Mouse (Mus musculus): ENCODE data around the gene Dync1i1. TPM values are rescaled to one million over a fixed set of nuclear protein-coding genes. Genes with fewer than 3 reads are reported as not detected.

Dync1i1 gene
- total RNA-seq, 2 experiments from 2014 or later, result 127 to 147 TPM

DNA sequence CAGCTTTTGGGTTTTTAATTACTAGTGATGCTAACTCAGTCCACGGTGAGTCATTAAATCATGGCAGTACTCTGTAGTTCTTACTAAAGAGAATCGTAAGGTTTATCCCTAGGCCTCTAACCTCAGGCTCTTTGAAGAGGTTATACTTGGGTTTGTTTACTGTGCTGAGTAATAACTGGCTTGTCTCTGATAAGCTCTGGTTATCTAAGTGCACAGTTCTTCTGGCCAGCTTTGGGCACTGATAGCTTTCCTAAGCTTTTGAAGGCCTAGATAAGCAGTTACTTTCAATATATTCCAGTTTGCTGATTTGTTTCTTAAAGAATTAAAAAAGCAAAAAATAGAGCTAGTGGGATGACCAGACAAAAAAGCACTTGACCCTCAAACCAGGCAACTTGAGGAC, 37.5 kb downstream of the Dync1i1 start:
- DNase-seq (ENCODE audit: low spot score in 2 of 2), result no peak
- intact Hi-C loops (cut with DNase I), result no loop called here

GRCm38 (mm10) chr6:5768576-5768975, 43.1 kb downstream of the Dync1i1 start:
- no peak for DNase-seq (ENCODE audit: low spot score in 2 of 2)
- intact Hi-C loops (cut with DNase I), result loop anchor here (5.0 kb wide), 1 partner anchor 41 kb away; the partner anchor contains the start of gene Dync1i1

DNA sequence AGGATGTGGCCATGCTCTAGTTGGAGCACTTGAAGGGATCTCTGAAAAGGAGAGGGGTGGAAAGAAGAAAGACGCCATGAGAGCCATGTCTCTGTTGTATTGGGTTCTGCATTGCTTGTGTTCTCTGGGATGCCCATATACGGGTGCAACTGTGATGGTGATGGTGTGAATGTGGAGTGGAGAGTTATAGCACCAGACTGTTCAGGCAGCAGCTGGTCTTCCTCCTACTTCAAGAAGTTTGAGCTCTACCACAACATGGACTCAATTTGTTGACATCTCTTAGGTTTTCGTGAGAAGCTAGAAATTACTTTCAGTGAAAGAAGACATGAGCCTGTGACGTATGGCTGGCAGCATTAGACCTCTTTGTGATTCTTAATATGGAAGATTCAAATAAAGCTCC, 44.8 kb downstream of the Dync1i1 start:
- DNase-seq (ENCODE audit: low spot score in 2 of 2), result no peak
- intact Hi-C loops (cut with DNase I), result no loop called here

DNA sequence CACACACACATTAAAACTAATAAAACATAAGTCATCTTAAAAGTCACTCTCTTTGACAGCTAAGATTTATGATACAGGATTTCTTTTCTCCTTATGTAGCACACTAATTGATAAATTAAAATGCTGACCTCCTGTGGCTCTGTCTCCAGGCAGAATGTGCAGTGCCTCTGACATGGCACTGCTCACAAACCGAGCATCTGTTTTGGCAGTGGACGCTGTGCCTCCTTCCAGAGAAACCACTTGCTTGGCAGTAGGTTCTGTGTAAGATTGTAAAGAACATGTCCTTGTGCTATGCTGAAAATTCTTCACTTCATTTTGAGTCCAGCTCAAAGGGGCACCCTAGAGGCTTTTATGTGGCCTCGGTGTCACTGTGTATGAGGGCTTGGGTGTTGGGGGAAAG, 50.0 kb downstream of the Dync1i1 start:
- intact Hi-C loops (cut with DNase I), result no loop called here
- no peak for DNase-seq (ENCODE audit: low spot score in 2 of 2)

- intact Hi-C loops (cut with DNase I), result no loop called here
- no peak for DNase-seq (ENCODE audit: low spot score in 2 of 2)
These were observed 56.3 kb downstream of the Dync1i1 start for GRCm38 (mm10) chr6:5781752-5782151.

GRCm38 (mm10) chr6:5783830-5784229, 58.4 kb downstream of the Dync1i1 start:
- no peak for DNase-seq (ENCODE audit: low spot score in 2 of 2)
- intact Hi-C loops (cut with DNase I), result no loop called here

DNA sequence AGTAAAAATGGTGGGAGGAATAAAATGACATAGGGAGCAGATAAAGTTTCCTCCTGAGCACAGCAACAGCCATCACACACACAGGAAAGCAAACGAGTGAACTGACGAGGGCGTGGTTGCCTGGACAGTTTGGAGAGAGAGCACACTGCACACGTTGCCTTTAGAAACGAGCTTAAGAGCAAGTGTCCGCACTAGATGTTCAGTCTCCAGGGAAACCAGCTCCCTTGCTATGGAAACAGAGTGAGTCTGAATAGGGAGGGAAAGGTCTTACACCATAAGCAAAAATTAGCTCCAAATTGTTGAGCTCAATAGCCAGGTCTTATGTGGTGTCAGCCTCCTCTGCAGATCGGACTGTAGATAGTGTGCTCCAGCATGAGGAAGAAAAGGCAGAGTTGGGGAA, 65.2 kb downstream of the Dync1i1 start:
- intact Hi-C loops (cut with DNase I), result loop anchor here (5.0 kb wide), 1 partner anchor 63 kb away; the partner anchor contains the start of gene Dync1i1
- DNase-seq (ENCODE audit: low spot score in 2 of 2), result no peak

DNA sequence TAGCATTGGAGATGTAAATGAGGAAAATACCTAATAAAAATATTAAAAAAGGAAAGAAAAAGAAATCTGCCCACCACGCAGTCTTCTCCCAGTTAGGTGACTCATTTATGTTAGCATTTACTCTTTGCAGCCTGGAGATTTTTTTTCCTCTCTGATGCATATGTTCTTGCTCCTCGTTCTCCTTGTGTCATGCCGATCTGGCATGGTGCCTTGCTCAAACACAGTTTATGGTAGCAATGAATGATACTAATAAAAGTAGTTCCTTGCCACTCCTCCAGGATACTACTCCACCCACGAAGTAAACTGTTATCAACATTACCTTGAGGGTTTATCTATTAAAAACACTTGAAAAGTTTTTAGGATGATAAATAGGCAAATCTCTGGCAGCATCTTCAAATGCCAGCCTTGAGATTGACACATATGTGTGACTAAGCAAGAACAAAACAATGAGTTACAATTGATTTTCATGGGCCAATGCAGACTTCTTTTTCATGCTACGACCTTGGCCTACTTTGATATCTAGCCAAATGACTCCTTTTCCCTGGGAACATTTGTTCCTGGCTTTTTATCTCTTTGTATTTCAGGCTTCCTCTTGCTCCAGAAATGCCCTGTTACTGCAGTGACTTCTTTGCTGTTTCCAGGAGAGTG, 68.8 kb downstream of the Dync1i1 start:
- no peak for DNase-seq (ENCODE audit: low spot score in 2 of 2)
- intact Hi-C loops (cut with DNase I), result loop anchor here (5.0 kb wide), 1 partner anchor 67 kb away; the partner anchor contains the start of gene Dync1i1

- intact Hi-C loops (cut with DNase I), result no loop called here
- DNase-seq (ENCODE audit: low spot score in 2 of 2), result no peak
These were observed 69.9 kb downstream of the Dync1i1 start for GRCm38 (mm10) chr6:5795314-5795713.

- no peak for DNase-seq (ENCODE audit: low spot score in 2 of 2)
- intact Hi-C loops (cut with DNase I), result loop anchor here (1.0 kb wide), 1 partner anchor 157 kb away; no protein-coding TSS in a partner anchor
These were observed 76.8 kb downstream of the Dync1i1 start for GRCm38 (mm10) chr6:5802124-5802839.

DNA sequence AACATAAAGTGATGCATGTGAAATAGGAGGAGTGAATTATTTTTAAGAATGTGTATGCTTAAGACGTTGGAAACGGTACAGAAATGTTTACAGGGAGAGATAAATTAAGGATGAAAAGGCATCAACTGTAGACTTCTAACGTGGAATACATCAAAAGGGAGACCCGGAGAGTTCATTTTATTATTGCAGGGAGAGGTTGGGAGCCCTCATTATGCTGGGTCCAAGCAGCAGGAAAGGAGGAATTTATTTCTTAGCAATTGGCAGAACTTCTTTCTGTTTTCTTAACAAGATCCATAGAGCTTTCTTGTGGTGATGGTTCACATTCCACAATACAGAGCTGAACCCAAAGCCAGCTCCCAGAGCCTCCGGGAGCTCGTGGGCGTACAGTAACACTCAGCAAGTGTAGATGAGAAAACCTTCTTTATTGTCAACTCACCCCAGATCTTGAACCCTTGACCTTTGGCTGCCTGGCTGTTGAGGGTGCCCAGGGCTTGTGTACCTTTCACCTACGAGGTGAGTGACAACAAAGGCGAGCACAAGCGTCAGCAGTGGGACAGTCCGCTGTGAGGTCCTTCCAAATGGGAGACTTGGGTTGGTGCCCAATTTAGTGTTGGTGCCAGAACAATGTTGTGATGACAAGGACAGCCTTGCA, 77.5 kb downstream of the Dync1i1 start:
- no peak for DNase-seq (ENCODE audit: low spot score in 2 of 2)
- intact Hi-C loops (cut with DNase I), result loop anchor here (1.0 kb wide), 1 partner anchor 158 kb away; no protein-coding TSS in a partner anchor

- intact Hi-C loops (cut with DNase I), result no loop called here
These were observed 82.6 kb downstream of the Dync1i1 start for GRCm38 (mm10) chr6:5808008-5808421.

GRCm38 (mm10) chr6:5812076-5812475, 86.6 kb downstream of the Dync1i1 start:
- no peak for DNase-seq (ENCODE audit: low spot score in 2 of 2)
- intact Hi-C loops (cut with DNase I), result no loop called here

More at GRCm38 (mm10) chr6:5808008-5808421, 82.6 kb downstream of the Dync1i1 start:
- DNase-seq (ENCODE audit: low spot score in 2 of 2), result no peak

DNA sequence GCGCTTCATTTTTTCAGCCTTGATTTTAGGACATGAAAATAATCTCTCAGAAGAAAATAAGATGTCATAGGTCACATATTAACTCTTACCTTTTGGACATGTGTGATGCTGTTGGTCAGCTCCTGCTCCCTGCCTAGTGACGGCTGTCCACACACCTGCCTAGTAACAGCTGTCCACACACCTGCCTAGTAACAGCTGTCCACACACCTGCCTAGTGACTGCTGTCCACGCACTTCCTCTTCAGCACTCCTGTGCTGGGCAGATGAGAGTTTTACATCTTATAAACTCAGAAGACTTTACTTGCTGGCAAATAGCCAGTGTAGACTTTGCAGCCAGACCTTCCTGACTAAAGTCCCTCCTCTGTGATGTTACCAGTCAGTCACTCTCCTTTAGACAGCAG, 94.2 kb downstream of the Dync1i1 start:
- intact Hi-C loops (cut with DNase I), result no loop called here
- DNase-seq (ENCODE audit: low spot score in 2 of 2), result no peak

GRCm38 (mm10) chr6:5825461-5825860, 100.0 kb downstream of the Dync1i1 start:
- intact Hi-C loops (cut with DNase I), result no loop called here
- DNase-seq (ENCODE audit: low spot score in 2 of 2), result no peak

DNA sequence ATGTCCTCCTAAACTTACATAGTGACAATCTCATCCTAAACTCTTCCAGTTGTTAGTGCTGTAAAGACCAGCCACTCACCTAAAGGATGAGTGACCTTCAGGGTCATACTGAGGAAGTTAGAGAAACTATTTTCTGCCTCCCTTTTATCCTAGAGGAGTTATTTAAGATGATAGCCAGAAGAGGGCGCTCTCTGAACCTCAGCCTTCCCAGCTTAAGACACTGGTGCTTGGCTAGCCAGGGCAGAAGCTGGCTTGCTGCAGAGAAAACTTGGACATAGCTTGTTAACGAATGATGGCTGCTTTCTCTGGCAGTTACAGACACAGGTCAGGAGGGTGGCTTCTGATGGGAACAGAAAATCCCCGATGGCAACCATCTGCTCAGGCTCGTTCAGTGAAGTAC, 101.6 kb downstream of the Dync1i1 start:
- no peak for DNase-seq (ENCODE audit: low spot score in 2 of 2)
- intact Hi-C loops (cut with DNase I), result no loop called here

DNA sequence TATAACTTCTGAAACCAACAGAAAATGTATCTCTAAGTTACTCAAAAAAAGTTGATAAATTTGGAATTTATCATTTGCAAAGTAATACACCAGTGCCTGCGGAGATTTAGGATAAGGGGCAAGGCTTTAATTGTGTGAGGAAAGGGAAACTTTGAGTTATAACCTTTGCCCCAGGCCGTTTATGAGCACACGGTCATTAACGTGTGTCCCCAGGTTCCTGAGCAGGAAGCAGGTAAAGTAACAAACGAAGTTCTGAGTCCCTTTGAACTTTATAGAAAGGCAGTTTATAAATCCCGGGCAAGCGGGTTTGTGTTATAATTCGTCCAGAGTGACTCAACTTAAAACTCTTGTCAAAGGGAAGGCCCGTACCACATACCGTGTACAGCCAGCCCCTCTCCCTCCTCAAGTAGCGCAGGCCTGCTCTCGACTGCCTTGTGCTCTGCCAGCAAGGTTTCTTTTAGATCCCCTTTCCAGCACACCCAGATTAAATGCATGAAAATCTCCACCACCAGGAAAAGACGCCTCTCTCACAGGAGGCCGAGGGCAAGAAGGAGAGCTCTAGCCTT, 103.1 kb downstream of the Dync1i1 start:
- no peak for DNase-seq (ENCODE audit: low spot score in 2 of 2)
- intact Hi-C loops (cut with DNase I), result no loop called here

DNA sequence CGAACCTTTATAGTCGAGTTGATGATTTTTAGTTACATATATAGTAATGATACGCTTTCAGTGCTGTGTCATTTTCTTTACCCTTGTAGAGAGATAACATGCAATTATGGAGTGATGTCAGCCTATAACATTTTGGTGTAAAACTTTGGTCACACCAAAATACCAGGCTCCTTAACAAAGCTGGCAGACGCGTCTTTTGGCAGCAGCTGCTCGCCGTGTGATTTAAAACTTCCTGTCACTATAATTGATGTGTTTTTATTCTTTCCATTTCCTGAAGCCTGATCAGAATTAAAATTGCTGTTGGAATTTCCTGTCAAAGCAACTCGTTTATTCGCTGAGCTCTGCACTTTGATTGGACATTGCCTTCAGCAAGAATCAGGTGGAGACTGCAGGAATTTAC, 103.7 kb downstream of the Dync1i1 start:
- DNase-seq (ENCODE audit: low spot score in 2 of 2), result no peak
- intact Hi-C loops (cut with DNase I), result no loop called here

- intact Hi-C loops (cut with DNase I), result no loop called here
- DNase-seq (ENCODE audit: low spot score in 2 of 2), result no peak
These were observed 105.3 kb downstream of the Dync1i1 start for GRCm38 (mm10) chr6:5830717-5831116.

DNA sequence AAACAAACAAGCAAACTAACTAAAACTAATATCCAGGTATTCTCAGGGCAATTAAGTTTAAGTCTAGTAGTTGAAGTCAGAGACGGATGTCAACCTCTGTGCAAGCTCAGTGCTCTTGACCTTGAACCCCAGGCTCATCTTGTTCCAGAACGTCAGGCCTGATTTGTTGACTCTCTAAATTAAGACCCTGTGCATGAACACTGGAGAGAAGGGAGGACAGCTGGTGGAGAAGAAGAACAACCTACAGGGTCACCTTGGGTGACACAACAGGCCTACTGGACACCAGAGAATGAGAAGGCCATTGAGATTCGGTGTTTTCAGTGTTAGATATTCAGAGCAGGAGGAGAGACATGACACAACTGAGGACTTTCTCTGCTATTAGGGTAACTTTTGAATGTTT, 105.8 kb downstream of the Dync1i1 start:
- intact Hi-C loops (cut with DNase I), result no loop called here
- DNase-seq (ENCODE audit: low spot score in 2 of 2), result no peak

All from left cerebral cortex, postnatal 36 days (tissue).